Mouse (Mus musculus) embryonic stem cell, embryonic (primary cell): Measurements from ENCODE around the gene Nmrk1.

Experiments
- CTCF ChIA-PET, 4 experiments: fragments of 300-600 bp in 2 of 4; fragments of 350-600 bp in 2 of 4; sonication (Branson Sonifier 250); formaldehyde crosslinking; loops; one replicate each; lab custom pipeline; 2022; ENCODE audit warnings: inconsistent platforms in 2 of 4; lab: Charles Lee
- POLR2A ChIA-PET, 4 experiments: fragments of 300-600 bp in 2 of 4; fragments of 350-600 bp in 2 of 4; sonication (Branson Sonifier 250); formaldehyde crosslinking; loops; one replicate each; lab custom pipeline; 2022; ENCODE audit warnings: antibody characterized with exemption in 4 of 4, inconsistent platforms in 1 of 4; lab: Charles Lee

Gene Nmrk1

GRCm38 (mm10) chr19:18631644-18632219 is at the start of gene Nmrk1, which contains the start of gene Ostf1:
Gene Nmrk1, plus strand, starts transcription at chr19:18631950.
Gene Ostf1, minus strand, starts transcription at chr19:18631823.
- CTCF ChIA-PET: interaction anchor here in 1 of 4 experiments (1.3 kb wide), 1 partner anchor 87 kb away, joined by 3 read pairs; no protein-coding TSS in a partner anchor
- POLR2A ChIA-PET: interaction anchor here (0.6 to 16.2 kb wide), 65 partner anchors 8 to 206 kb away, joined by 3 to 547 read pairs (median 5); partner anchors contain the start of genes Carnmt1 (in 4 of the 4) and D030056L22Rik (in 1 of the 4)

GRCm38 (mm10) chr19:18582226-18582625 is 49.5 kb upstream of the Nmrk1 start:
- CTCF ChIA-PET: no interaction called here
- POLR2A ChIA-PET: interaction anchor here in 1 of 4 experiments (0.6 kb wide), 1 partner anchor 124 kb away, joined by 5 read pairs; no protein-coding TSS in a partner anchor

DNA sequence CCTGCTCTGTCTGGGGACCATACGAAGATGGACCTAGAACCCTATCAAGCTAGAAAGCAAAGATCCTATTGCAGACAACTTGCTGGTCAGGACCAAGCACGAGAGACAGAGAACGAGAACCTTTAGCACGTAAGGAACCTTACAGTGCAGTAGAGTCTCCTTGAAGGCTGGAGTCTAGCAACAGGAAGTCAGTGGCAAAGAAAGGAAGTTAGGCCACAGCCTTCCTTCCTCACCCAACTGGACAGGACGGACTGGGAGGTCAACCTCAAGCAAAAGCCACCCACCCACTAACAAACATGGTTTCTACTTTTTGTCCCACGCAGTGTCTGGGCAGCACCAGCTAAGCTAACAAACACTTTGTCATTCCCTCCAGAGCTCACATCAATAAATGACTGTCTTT is 48.9 kb upstream of the Nmrk1 start:
- ChIA-PET CTCF (no interaction called here), POLR2A (interaction anchor here in 2 of 4 experiments (2.1 to 11.4 kb wide), 2 partner anchors 15 to 24 kb away, joined by 4 to 158 read pairs; no protein-coding TSS in a partner anchor)

DNA sequence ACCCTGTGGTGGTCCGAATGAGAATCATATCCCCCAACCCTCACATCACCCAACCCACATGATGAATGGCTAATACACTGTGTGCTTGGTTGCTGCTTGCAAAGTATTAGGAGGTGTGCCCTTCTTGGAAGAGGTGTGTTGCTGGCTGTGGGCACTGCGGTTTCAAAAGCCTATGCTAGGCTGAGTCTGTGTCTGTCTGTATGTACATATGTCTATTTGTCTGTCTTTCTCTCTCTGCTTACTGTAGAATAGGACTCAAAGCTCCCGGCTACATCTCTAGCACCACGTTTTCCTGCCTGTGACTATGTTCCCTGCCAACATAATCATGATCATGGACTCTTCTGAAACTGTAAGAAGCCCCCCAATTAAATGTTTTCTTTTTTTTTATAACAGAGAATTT is 48.0 kb upstream of the Nmrk1 start:
- ChIA-PET CTCF (no interaction called here), POLR2A (interaction anchor here in 2 of 4 experiments (1.1 to 11.4 kb wide), 4 partner anchors 14 to 30 kb away, joined by 3 to 158 read pairs (median 4); no protein-coding TSS in a partner anchor)

- ChIA-PET POLR2A (interaction anchor here in 2 of 4 experiments (0.8 to 11.4 kb wide), 10 partner anchors 11 to 137 kb away, joined by 3 to 158 read pairs (median 3); partner anchors contain the start of gene D030056L22Rik (in 1 of the 2)), CTCF (no interaction called here)
Measured at GRCm38 (mm10) chr19:18584621-18585020, 47.1 kb upstream of the Nmrk1 start.

DNA sequence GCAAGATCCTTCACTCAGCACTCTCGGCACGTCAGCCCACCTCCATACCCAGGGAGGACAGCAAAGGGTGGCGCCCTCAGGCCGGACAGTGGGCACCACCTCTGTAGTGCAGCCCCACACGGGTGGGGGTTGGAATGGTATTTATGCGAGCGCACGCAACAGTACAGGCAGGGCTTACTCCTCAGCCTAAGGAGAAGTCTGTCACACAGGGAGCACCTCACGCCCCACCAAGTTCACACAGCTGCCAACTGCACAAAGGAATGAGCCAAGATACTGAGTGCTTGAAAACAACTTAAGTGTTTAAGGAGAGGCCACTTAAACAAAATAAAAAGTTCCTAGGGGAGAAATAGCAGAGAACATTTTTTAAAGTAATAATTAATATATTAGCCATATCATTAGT is 44.6 kb upstream of the Nmrk1 start:
- POLR2A ChIA-PET: interaction anchor here in 2 of 4 experiments (0.6 to 11.4 kb wide), 14 partner anchors 8 to 1244 kb away, joined by 3 to 158 read pairs (median 6); partner anchors contain the start of genes Nmrk1 (in 2 of the 2), Ostf1 (in 2 of the 2) and Carnmt1 (in 1 of the 2)
- CTCF ChIA-PET: interaction anchor here in 2 of 4 experiments (0.7 to 2.2 kb wide), 3 partner anchors 13 to 53 kb away, joined by 3 to 9 read pairs (median 3); no protein-coding TSS in a partner anchor

DNA sequence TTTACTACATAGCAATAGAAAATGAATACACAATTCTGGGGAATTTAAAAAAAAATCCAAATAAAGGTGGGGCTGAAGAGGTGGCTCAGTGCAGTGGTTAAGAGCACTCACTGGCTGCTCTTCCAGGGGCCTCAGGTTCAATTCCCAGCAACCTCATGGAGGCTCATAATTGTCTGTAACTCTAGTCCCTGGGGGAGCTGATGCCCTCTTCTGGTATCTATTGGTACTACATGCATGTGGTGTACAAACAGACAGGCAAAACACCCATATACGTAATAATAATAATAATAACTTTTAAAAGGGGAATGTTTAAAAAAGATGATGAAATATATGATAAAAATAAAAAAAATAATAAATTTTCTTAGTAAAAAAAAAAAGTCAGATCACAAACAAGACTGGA is 43.5 kb upstream of the Nmrk1 start:
- ChIA-PET CTCF (interaction anchor here (0.6 to 2.2 kb wide), 14 partner anchors 11 to 1163 kb away, joined by 3 to 9 read pairs (median 4); no protein-coding TSS in a partner anchor), POLR2A (interaction anchor here in 3 of 4 experiments (0.6 to 11.4 kb wide), 16 partner anchors 10 to 128 kb away, joined by 3 to 158 read pairs (median 6); partner anchors contain the start of genes Nmrk1 (in 2 of the 3) and Ostf1 (in 2 of the 3))

- ChIA-PET CTCF (interaction anchor here (0.9 to 2.2 kb wide), 7 partner anchors 11 to 127 kb away, joined by 3 to 9 read pairs (median 3); no protein-coding TSS in a partner anchor), POLR2A (interaction anchor here (0.6 to 11.4 kb wide), 16 partner anchors 9 to 1593 kb away, joined by 3 to 158 read pairs (median 12); partner anchors contain the start of genes Nmrk1 (in 2 of the 4) and Ostf1 (in 2 of the 4))
Measured at GRCm38 (mm10) chr19:18588801-18589200, 42.9 kb upstream of the Nmrk1 start.

DNA sequence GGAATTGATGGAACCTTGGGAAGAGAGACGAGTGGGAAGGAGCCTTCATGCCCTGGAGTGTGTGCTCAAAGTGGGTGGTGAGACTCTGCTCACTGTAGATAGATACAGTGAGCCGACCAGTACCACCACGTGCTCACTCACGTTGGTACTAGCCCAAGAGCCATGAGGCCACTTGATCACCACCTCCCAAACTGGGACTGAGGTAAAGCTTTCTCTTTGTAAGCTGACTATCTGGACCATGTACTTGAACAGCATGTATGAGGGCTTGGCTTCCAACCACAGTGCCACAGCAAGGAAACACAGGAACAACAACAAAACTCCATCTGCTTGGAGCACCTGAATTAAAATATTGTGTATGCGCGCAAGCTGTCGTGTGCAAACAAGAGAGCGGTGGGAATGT is 42.5 kb upstream of the Nmrk1 start:
- ChIA-PET CTCF (interaction anchor here in 2 of 4 experiments (0.6 to 2.2 kb wide), 4 partner anchors 11 to 127 kb away, joined by 3 to 9 read pairs (median 3); no protein-coding TSS in a partner anchor), POLR2A (interaction anchor here (0.6 to 11.4 kb wide), 23 partner anchors 8 to 1593 kb away, joined by 3 to 158 read pairs (median 5); partner anchors contain the start of genes Nmrk1 (in 2 of the 4), Ostf1 (in 2 of the 4), Carnmt1 (in 1 of the 4) and D030056L22Rik (in 1 of the 4))

DNA sequence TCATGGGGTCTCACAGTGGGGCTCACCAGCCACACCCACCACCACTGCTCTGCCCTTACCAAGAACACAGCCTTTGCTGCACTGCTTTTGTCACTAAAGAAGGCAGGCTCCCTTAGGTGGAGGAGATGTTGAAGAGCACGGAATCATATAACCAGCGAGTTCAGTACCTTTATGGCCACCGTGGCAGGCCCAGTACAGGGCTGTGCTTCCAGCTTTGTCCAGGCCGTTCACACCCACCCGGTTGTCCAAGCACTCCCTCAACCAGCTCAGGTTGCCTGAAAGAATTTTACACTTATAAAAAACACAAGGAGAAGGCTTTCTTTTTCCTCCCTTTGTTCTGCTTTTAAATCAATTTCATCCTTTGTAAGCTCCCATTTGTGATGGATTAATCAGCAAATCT is 41.5 kb upstream of the Nmrk1 start:
- POLR2A ChIA-PET: interaction anchor here in 3 of 4 experiments (0.8 to 11.4 kb wide), 21 partner anchors 8 to 123 kb away, joined by 3 to 158 read pairs (median 6); partner anchors contain the start of genes Ostf1 (in 3 of the 3), D030056L22Rik (in 2 of the 3), Nmrk1 (in 2 of the 3) and Carnmt1 (in 1 of the 3)
- CTCF ChIA-PET: interaction anchor here in 1 of 4 experiments (0.6 kb wide), 1 partner anchor 452 kb away, joined by 3 read pairs; no protein-coding TSS in a partner anchor

DNA sequence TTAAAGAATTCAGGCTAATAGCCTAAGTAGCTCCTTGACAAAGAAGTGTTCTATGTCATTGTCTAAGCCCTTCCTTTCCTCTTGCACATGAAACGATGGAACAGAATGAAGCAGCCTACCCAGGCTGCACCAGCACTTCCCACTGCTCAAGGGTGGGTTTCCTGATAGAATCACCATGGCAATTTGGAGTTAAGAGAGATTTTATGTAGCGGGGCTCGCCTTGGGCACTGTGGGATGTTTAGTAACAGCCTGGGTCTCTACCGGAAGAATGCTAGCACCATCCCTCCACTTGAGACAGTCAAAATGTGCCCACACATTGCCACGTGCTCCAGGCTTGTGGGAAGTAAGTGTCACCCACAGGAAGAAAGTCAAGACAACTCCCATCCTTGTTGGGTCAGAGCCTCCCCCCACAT is 40.8 kb upstream of the Nmrk1 start:
- ChIA-PET CTCF (no interaction called here), POLR2A (interaction anchor here in 3 of 4 experiments (0.9 to 11.4 kb wide), 15 partner anchors 8 to 122 kb away, joined by 3 to 158 read pairs (median 7); partner anchors contain the start of genes Nmrk1 (in 2 of the 3), Ostf1 (in 2 of the 3) and D030056L22Rik (in 1 of the 3))

DNA sequence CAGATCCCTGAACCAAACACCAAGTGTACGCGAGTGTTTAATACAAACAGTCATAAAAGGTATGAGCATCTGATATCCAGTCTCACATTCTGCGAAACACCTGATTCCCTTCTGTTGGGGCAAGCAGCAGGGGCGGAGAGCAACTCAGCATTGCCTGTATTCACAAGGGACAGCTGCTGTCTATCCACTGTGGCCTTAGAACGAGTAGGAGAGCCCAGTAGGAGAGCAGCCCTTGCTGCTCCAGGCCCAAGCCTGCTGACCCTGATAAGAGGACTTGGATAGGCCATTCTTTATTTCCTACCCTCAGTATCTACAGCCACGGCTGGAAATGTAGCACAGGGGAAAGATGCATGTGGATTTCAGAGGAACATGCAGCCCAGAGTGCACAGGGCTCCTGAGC is 38.8 kb upstream of the Nmrk1 start:
- ChIA-PET POLR2A (interaction anchor here in 2 of 4 experiments (0.6 to 11.4 kb wide), 7 partner anchors 14 to 118 kb away, joined by 3 to 158 read pairs (median 7); no protein-coding TSS in a partner anchor), CTCF (no interaction called here)

DNA sequence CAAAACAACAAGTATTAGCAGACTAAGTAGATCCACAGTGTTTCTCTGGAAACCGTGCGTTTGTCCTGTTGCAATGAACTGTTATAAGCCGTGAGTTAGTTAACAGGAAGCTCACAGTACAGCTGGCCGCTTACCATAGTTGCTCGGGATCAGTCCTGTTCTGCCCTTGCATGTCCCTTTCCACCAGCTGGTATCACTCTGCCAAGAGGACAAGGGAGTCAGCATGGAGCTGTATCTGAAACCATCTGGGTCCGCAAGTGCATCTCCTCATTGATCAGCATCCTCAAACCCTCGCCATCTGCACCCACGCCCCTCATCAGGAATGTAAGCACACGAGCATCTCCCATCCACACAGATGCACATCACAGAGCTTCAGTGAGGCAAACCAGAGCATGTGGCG is 38.0 kb upstream of the Nmrk1 start:
- CTCF ChIA-PET: no interaction called here
- POLR2A ChIA-PET: interaction anchor here in 3 of 4 experiments (0.6 to 11.4 kb wide), 8 partner anchors 8 to 42 kb away, joined by 3 to 158 read pairs (median 6); partner anchors contain the start of genes Nmrk1 (in 1 of the 3) and Ostf1 (in 1 of the 3)

DNA sequence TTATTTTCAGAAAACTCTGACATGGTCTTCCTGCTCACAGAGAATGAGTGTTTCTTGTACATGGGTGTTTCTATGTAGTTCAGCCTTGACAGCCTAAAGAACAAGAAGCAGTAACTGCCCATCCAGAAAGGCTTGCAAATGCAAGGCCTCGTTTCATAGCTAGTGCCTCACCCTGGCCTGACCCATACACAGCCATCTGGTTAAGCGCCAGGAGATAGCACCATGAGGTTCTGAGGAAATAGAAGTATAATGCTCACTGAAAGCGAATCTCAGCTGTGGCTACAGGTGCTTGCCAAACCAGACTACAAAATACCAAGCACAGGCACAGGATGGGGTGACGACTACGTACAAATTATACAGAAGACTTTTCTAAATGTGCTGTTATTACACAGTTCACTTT is 34.9 kb upstream of the Nmrk1 start:
- ChIA-PET POLR2A (interaction anchor here in 2 of 4 experiments (0.9 to 4.7 kb wide), 7 partner anchors 9 to 73 kb away, joined by 3 to 55 read pairs (median 4); no protein-coding TSS in a partner anchor), CTCF (no interaction called here)

GRCm38 (mm10) chr19:18597772-18598171 is 34.0 kb upstream of the Nmrk1 start:
- CTCF ChIA-PET: no interaction called here
- POLR2A ChIA-PET: interaction anchor here in 2 of 4 experiments (0.9 to 4.7 kb wide), 11 partner anchors 9 to 72 kb away, joined by 3 to 55 read pairs (median 6); partner anchors contain the start of genes Nmrk1 (in 2 of the 2) and Ostf1 (in 2 of the 2)

DNA sequence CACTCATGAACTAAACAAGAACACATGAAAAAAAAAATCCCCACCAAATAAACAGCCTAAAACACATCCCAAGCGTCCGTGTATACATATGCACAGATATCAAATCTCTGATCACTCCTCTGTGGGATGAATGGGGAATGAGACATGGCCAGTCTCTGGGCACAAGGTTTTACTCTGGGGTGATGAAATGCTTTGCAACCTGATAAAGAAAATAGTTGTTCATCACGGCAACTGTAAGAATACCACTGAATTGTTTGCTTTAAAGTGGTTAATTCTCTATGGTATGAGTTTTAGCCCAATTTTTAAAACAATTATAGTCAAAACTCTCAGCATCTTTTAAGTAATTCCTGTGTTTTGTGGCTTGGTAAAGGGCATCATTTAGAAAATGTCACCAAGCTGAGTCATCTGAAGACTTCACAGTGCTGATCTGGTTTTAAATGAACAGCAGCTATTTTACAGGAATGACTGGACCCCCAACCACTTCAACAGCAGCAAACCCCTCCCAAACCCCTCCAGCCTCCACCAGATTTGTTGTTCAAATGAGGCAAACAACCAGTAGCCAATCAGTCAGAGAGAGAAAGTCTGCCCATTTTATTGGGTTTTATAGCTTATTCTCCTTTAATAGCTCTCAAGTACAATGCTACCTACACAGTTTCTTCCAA is 33.4 kb upstream of the Nmrk1 start:
- CTCF ChIA-PET: no interaction called here

DNA sequence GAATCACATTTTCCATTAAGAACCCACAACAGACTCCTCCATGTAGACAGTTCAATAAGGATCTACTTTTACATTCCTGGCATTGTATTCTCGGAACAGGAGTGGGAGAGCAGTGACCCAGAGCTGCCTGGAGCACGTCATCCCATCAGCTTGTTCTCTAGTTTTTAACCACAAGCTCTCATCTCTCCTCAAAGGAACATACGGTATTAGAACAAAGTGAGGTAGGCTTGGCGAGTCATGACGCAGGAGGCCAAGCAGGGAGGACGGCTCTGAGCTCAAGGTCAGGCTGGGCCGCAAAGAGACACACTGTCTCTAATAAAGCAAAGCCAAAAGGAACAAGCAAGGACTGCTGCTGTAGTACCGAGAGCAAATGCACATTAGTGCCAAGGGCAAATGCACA is 32.7 kb upstream of the Nmrk1 start:
- ChIA-PET CTCF (interaction anchor here in 1 of 4 experiments (2.2 kb wide), 1 partner anchor 11 kb away, joined by 9 read pairs; no protein-coding TSS in a partner anchor), POLR2A (interaction anchor here in 3 of 4 experiments (0.6 to 4.7 kb wide), 16 partner anchors 9 to 74 kb away, joined by 3 to 55 read pairs (median 6); partner anchors contain the start of genes Nmrk1 (in 3 of the 3) and Ostf1 (in 3 of the 3))

More for the DNA sequence above, 33.4 kb upstream of the Nmrk1 start:
- POLR2A ChIA-PET: interaction anchor here in 3 of 4 experiments (0.6 to 4.7 kb wide), 19 partner anchors 8 to 75 kb away, joined by 3 to 55 read pairs (median 4); partner anchors contain the start of genes Nmrk1 (in 2 of the 3), Ostf1 (in 2 of the 3) and Carnmt1 (in 1 of the 3)
